Mouse (Mus musculus): ENCODE data around the gene Gm16429.
"Not testable (repeated sequence)": the region's sequence is repeated elsewhere in the genome, so short reads cannot be mapped to it uniquely, and the experiment has no call there.

Gm16429 gene

DNA sequence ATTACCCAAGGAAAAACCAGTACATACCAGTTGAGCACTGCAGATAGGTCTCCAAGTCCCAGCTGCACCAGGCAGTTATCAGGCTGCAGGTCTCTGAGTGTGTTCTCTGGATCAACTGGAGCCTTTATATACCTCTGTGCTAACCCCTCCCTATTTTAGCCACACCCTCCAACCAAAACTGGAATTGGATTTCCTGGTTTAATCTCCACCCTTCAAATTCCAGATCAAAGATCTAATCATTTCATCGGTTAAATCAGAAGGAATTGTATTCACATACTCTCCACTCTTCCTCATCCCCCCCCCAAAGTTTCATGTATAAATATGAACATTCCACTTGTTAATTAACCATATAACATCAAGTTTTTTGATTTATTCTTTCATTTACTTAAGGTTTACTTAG lies at the start of gene Gm16429:
Gene Gm16429 (minus strand): TSS at position 101 of the 400 bp plus-strand sequence.
- DNase-seq (ENCODE audit: low spot score in 2 of 2): not testable (repeated sequence)

All from spleen, postnatal 36 days (tissue).